Mouse (Mus musculus) forebrain, embryonic 14.5 days (tissue): Measurements from ENCODE around the gene Sptbn1. TPM values are rescaled to one million over a fixed set of nuclear protein-coding genes. Genes with fewer than 3 reads are reported as not detected.

ENCODE experiments used
- ATAC-seq: fragments of 200-750 bp; cut with Nextera tagmentation; 2 replicates; pipeline ENCODE4 v1.8.0; 2017; ENCODE audit warnings: mild to moderate bottlenecking, moderate library complexity
- DNase-seq: peaks from one replicate; pipeline ENCODE4 v3.0.0-alpha.2; 2015; ENCODE audit warnings: low spot score
- H3K27ac ChIP-seq: fragments of 300-500 bp; sonication (generic); 2 replicates; pipeline ENCODE4 v1.5.1; 2014; ENCODE audit warnings: low read depth, mild to moderate bottlenecking, control low read depth, low read length, moderate library complexity
- H3K27me3 ChIP-seq: fragments of 300-500 bp; sonication (generic); replicated peaks from 2 replicates; pipeline ENCODE4 v1.6.1; 2014; ENCODE audit warnings: low read length, control low read depth, mixed read lengths; ENCODE audit not compliant: control insufficient read depth, insufficient read depth
- H3K36me3 ChIP-seq: fragments of 300-500 bp; sonication (generic); 2 replicates; pipeline ENCODE4 v1.6.1; 2014; ENCODE audit warnings: low read length, control low read depth; ENCODE audit not compliant: control insufficient read depth, insufficient read depth
- H3K4me1 ChIP-seq: fragments of 300-500 bp; sonication (generic); 2 replicates; pipeline ENCODE4 v1.6.1; 2014; ENCODE audit warnings: antibody characterized with exemption, low read length, control low read depth; ENCODE audit not compliant: control insufficient read depth, insufficient read depth
- H3K4me2 ChIP-seq: fragments of 300-500 bp; sonication (generic); 2 replicates; pipeline ENCODE4 v1.6.1; 2014; ENCODE audit warnings: mild to moderate bottlenecking, control low read depth, low read length
- H3K4me3 ChIP-seq: fragments of 300-500 bp; sonication (generic); 2 replicates; pipeline ENCODE4 v1.5.1; 2014; ENCODE audit warnings: low read depth, low read length, control low read depth
- H3K9ac ChIP-seq: fragments of 300-500 bp; sonication (generic); 2 replicates; pipeline ENCODE4 v1.6.1; 2014; ENCODE audit warnings: mild to moderate bottlenecking, low read length, control low read depth, moderate library complexity
- H3K9me3 ChIP-seq: fragments of 300-500 bp; sonication (generic); replicated peaks from 2 replicates; pipeline ENCODE4 v1.6.1; 2016; ENCODE audit warnings: low read length, control low read depth, mixed read lengths; ENCODE audit not compliant: control insufficient read depth
- WGBS: fragments of 180-500 bp; shearing (Covaris S2); extraction: QIAGEN DNeasy Blood & Tissue Kit; methylation state at CpG from one replicate; pipeline ENCODE4 v1.1.7; 2014; 5-methylcytosine and 5-hydroxymethylcytosine counted together
- polyA plus RNA-seq: library from polyadenylated mRNA; unstranded; fragments of >200 nt; fragmentation: Nextera tagmentation; extraction: Ambion mirVana; gene quantifications from 2 replicates; pipeline ENCODE4 v1.2.1, GENCODE M21; 2014

Gene Sptbn1
- polyA plus RNA-seq, 1 experiment from 2014 or later: 101 TPM

DNA sequence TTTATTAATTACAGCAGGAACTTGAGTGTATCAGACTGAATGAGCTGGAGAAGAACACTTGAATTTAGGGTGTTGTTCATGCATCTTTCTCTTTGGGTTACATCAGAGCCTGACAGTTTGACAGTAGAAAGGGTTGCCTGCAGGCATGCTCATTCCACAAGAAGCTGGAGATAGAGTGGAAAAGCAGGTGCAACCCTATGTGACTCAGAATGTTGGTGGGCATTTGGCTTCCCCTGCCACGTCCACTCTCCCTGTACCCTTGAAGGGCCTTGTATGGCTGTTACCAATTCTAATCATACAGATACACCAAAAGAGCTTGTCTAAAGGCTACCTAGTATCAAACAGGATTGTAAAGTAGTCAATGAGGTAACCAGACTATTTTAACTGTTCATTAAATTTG lies 106.2 kb downstream of the Sptbn1 start:
- H3K4me1 ChIP-seq: no peaks in the 10 kb centered on the region
- ATAC-seq (no peak), DNase-seq (no peak)
- no peak overlapping the region for H3K4me3 ChIP-seq
- H3K27ac ChIP-seq: no peak overlapping the region
- H3K9ac ChIP-seq: no peak overlapping the region
- H3K27me3 ChIP-seq: no peaks in the 10 kb centered on the region
- H3K9me3 ChIP-seq: no peaks in the 10 kb centered on the region
- 0 out of 2 replicates have a peak, but pooled peaks cover 6% of the 10 kb centered on the region for H3K36me3 ChIP-seq
- no peak overlapping the region for H3K4me2 ChIP-seq
- WGBS: 92% methylated on average over 1 of the region's 1 CpGs

DNA sequence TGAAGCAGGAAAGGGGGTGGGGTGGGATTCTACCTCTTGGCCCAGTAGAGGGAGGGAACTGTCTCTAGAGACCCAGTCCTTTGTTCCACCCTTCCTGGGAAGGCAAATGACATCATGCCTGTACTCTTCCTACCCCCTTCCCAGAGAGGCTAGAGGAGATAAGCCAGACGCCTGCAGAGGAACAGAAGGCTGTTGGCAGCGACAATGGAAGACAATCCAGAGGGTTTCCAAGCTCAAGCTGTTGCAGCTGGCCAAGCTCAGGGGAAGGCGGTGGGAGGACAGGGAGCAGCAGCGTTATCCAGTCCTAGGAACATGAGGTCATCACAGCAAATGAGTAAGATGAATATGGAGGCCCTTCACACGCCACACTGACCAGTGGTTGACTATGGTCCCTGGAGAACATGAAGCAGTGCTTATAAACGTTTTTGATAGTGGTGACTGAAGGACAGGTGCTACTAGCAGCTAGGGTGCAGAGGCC lies 106.8 kb downstream of the Sptbn1 start:
- 36% methylated on average over 6 of the region's 6 CpGs for WGBS

DNA sequence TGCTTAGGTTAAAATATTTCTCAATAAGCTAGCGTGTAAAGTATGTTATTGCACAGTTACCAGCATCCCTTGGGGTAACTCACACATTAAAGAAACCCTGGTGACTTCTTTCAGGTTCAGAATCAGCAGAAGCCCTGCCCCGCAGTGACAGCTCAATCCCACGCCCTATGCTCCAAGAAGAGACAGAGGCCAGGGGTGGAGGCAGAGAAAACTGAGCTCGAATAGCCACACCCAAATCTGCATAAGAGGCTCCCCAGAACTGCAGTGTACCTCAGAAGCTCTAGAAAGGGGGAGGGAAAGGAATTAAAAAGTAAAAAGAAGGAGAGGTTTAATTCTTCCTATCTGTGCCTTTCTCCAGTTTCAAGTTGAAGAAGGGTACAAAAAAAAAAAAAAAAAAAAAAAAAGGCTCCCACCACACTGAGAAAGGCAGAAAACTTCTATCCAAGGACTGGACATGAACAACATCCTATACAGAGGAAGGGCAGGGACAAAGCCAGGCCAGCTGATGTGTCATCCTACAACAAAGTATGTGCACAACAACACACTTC lies 107.3 kb downstream of the Sptbn1 start:
- DNase-seq (no peak), ATAC-seq (no peak)
- Histone ChIP-seq H3K4me2 (no peak overlapping the region), H3K9ac (no peak overlapping the region), H3K4me3 (no peak overlapping the region), H3K27me3 (no peaks in the 10 kb centered on the region), H3K27ac (no peak overlapping the region), H3K36me3 (0 out of 2 replicates have a peak, but pooled peaks cover 6% of the 10 kb centered on the region), H3K9me3 (no peaks in the 10 kb centered on the region), H3K4me1 (no peaks in the 10 kb centered on the region)
- WGBS: 77% methylated on average over 4 of the region's 4 CpGs

More for the DNA sequence above, 106.8 kb downstream of the Sptbn1 start:
- H3K4me3 ChIP-seq: no peak overlapping the region
- no peaks in the 10 kb centered on the region for H3K9me3 ChIP-seq
- H3K36me3 ChIP-seq: 0 out of 2 replicates have a peak, but pooled peaks cover 6% of the 10 kb centered on the region
- H3K27me3 ChIP-seq: no peaks in the 10 kb centered on the region
- no peaks in the 10 kb centered on the region for H3K4me1 ChIP-seq
- no peak overlapping the region for H3K4me2 ChIP-seq
- peak; percentile 47 for DNase-seq
- ATAC-seq: peak; percentile 59
- no peak overlapping the region for H3K27ac ChIP-seq
- H3K9ac ChIP-seq: no peak overlapping the region

DNA sequence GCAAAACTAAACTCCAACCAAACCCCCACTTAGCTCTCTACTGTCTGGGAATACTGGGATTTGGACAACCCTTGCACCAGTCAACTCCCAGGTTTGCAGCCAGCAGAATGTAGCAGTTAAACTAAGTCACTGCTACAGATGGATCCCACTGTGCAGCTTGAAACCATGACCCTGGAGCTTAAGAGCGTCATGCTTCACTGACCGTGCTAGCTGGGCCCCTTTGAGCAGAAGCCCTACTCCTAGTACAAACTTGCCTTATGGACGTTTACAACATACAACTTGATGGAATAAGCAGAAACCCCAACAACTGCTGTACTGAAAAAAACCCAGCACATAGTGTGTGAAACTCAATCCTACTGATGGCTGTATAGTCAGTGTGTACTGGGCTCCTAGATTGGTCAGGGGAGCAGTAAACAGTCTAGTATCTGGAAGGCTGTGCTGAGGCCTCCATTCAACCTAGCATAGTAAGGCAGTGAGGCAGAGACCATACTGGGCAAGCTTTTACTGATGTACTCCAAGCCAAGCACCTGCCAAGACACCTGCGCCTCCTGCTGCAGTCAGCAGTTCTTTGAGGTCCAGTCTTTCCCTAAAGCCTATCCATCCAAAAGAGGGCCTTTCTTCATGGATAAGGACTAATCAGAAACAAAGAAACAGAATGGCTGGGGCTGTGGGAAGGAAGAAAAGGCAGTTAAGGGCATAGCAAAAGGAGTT lies 108.3 kb downstream of the Sptbn1 start:
- H3K9ac ChIP-seq: no peak overlapping the region
- no peak overlapping the region for H3K4me2 ChIP-seq
- no peak overlapping the region for H3K4me3 ChIP-seq
- H3K36me3 ChIP-seq: 0 out of 2 replicates have a peak, but pooled peaks cover 6% of the 10 kb centered on the region
- ATAC-seq: no peak
- no peak for DNase-seq
- no peaks in the 10 kb centered on the region for H3K4me1 ChIP-seq
- WGBS: 86% methylated on average over 4 of the region's 4 CpGs
- H3K9me3 ChIP-seq: no peaks in the 10 kb centered on the region
- H3K27me3 ChIP-seq: no peaks in the 10 kb centered on the region
- H3K27ac ChIP-seq: no peak overlapping the region

DNA sequence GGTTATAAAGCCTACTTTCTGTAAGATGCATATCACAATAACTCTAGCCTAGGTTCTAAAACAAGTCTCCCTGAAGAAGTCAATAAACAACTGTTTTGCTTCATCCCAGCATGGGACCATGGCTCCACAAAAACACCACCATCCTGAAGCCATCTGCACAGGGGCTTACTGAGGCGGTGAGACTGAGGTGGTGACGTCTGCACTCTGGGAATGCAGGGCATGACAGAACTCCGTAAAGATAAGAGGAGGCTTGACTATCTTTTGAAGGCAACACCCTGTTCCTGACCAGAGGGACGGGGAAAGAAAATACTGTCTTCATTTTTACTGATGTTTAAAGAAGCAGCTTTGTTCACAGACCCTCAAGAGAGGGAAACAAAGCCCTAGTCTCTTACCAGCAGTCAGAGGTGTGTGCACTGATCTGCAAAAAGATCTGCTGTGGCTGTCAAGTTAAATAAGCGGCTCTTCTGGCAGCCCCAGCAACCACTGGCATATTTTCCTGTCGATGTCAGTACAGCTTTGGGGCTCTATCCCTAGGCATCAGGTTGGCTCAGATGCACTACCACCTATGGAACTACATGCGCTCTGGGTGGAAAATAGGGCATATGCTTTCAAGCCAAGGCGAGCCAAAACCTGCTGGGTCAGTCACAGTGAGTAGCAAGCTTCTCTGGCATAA lies 109.8 kb downstream of the Sptbn1 start:
- DNase-seq (no peak), ATAC-seq (no peak)
- Histone ChIP-seq H3K9ac (no peak overlapping the region), H3K4me1 (no peaks in the 10 kb centered on the region), H3K4me3 (no peak overlapping the region), H3K4me2 (no peak overlapping the region), H3K27me3 (no peaks in the 10 kb centered on the region), H3K9me3 (no peaks in the 10 kb centered on the region), H3K36me3 (peaks cover 17% of the 10 kb centered on the region), H3K27ac (no peak overlapping the region)
- WGBS: 71% methylated on average over 8 of the region's 8 CpGs

DNA sequence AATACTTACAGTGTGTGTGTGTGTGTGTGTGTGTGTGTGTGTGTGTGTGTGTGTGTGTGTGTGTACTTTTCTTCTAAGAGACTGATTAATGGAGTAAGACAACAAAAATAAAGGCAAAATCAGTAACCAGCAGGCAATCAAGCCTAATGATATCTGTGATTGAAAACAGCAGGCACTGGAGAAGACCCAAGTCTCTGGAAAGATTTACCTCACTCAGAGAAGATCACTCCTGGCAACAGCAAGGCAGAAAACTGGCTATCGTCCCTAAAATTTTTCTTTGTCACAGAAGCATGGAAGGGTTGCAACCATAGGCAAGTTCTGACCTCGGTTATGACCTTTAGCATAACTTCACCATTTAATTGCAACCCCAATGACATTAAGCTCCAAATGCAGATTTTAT lies 112.1 kb downstream of the Sptbn1 start:
- Histone ChIP-seq H3K9ac (no peak overlapping the region), H3K4me2 (no peak overlapping the region), H3K27me3 (no peaks in the 10 kb centered on the region), H3K4me3 (no peak overlapping the region), H3K9me3 (no peaks in the 10 kb centered on the region), H3K4me1 (no peaks in the 10 kb centered on the region), H3K36me3 (peaks cover 25% of the 10 kb centered on the region), H3K27ac (no peak overlapping the region)
- DNase-seq (peak; percentile 19), ATAC-seq (no peak)
- 84% methylated on average over 2 of the region's 2 CpGs for WGBS

DNA sequence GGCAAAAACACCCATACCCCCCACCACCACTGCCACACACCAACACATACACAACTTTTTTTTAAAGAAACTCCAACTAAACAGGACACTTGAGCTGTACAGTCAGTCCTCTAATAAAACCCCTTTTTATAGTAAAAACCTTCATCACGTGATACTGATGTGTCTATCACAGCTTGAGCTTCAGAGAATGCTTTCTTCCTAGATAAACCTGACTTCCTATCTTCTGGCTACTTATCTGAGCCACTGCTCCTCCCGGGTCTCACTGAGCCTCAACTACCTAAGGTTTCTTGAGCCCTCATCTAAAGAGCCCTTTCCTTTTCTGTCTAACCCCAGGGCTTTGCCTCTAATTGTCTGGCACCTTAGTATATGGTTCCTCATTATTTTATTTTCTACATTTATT lies 113.0 kb downstream of the Sptbn1 start:
- Histone ChIP-seq H3K9me3 (no peaks in the 10 kb centered on the region), H3K27me3 (no peaks in the 10 kb centered on the region), H3K27ac (no peak overlapping the region), H3K9ac (no peak overlapping the region), H3K4me3 (no peak overlapping the region), H3K36me3 (peaks cover 32% of the 10 kb centered on the region), H3K4me2 (no peak overlapping the region), H3K4me1 (no peaks in the 10 kb centered on the region)
- no peak for DNase-seq
- 90% methylated on average over 2 of the region's 2 CpGs for WGBS
- ATAC-seq: no peak

DNA sequence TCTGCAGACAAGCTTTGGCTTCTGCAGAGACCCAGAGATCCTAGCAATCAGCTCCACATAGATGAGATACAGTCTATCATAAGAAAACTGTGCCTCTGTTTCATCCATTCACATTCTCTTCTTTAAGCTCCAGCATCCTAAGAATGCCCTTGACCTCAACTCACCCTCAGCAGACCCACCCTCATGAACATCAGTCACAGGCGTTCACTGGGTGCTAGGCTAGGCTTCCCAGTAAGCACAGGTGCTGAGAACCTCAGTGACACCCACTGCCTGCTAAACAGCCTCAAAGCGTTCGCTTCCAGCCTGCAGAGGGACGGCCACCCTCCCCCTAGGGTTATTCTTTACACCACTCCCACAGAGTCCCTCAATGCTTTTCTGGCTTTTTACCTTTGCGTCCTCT lies 119.1 kb downstream of the Sptbn1 start:
- H3K36me3 ChIP-seq: peaks cover 61% of the 10 kb centered on the region
- WGBS: 83% methylated on average over 5 of the region's 5 CpGs

DNA sequence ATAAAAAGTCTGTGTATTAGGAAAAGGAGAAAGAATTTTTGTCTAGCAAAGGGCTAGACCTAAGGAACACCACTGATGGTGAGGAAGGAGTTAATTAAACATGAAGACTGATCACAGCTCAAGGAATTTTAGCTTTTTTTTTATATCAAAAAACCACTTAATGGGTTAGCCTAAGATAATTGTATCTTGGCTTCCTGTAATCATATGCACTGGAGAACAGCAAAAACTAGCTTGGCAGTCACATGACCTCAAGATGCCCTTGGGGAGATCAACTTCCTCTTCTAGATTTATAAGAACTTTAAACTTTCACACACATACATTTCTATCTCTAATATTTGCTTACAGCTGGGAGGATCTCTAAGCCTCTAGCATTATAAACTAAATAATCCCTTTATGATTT lies 119.6 kb downstream of the Sptbn1 start:
- H3K4me3 ChIP-seq: no peak overlapping the region
- no peak for DNase-seq
- H3K4me1 ChIP-seq: no peaks in the 10 kb centered on the region
- H3K9me3 ChIP-seq: no peaks in the 10 kb centered on the region
- no peak overlapping the region for H3K27ac ChIP-seq
- ATAC-seq: no peak
- no peak overlapping the region for H3K9ac ChIP-seq
- H3K4me2 ChIP-seq: no peak overlapping the region
- H3K36me3 ChIP-seq: peaks cover 60% of the 10 kb centered on the region
- no peaks in the 10 kb centered on the region for H3K27me3 ChIP-seq

More for the DNA sequence above, 119.1 kb downstream of the Sptbn1 start:
- DNase-seq (no peak), ATAC-seq (no peak)
- Histone ChIP-seq H3K4me1 (no peaks in the 10 kb centered on the region), H3K27me3 (no peaks in the 10 kb centered on the region), H3K4me2 (no peak overlapping the region), H3K4me3 (no peak overlapping the region), H3K27ac (no peak overlapping the region), H3K9ac (no peak overlapping the region), H3K9me3 (no peaks in the 10 kb centered on the region)
